Mouse (Mus musculus) megakaryocyte, embryonic 14.5 days (primary cell): Measurements from ENCODE around the gene Ascl5.

Source experiments
- FLI1 ChIP-seq: IDR thresholded peaks from 2 replicates; pipeline ENCODE4 v1.6.1; 2012; ENCODE audit warnings: low read length, inconsistent platforms, mixed read lengths
- GATA1 ChIP-seq: IDR thresholded peaks from 3 replicates; pipeline ENCODE4 v1.6.1; 2012; ENCODE audit warnings: mixed read lengths, low read length, inconsistent platforms, borderline replicate concordance

DNA sequence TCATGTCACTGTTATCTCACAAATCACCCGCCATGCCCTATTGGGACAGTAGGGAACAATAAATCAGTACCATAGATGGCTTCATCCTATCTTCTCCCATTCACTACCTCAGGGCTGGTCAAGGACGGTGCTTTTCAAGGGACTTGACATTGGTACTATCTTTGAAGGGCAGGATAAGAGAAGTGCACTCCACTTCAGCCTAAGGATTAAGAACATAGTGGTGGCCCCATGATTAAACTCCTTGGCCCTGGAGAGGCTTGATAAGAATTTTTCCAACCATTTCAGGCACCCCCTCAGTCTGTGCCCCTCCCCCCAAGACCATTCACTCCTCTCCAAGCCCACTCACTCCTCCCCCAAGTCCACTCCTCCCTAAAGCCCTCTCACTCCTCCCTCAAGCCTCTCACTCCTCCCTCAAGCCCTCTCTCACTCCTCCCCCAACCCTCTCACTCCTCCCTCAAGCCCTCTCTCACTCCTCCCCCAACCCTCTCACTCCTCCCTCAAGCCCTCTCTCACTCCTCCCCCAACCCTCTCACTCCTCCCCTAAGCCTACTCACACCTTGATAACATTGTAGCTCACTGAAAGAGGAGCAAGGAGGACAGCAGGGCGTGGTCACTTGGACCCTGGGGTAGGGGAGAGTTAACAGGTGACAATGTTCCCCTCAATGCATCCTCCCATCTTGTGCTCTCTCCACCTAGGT is 35.5 kb downstream of the Ascl5 start:
- no peak for TF ChIP-seq GATA1
- TF ChIP-seq FLI1, result no peak
